Mouse (Mus musculus) liver, embryonic 14.5 days (tissue): ENCODE measurements around the gene Dmrtc2. TPM values are rescaled to one million over a fixed set of nuclear protein-coding genes. Genes with fewer than 3 reads are reported as not detected.

Source experiments
- ATAC-seq: fragments of 200-750 bp; cut with Nextera tagmentation; 2 replicates; pipeline ENCODE4 v1.8.0; 2017; ENCODE audit warnings: moderate number of reproducible peaks, mild to moderate bottlenecking, moderate library complexity; ENCODE audit not compliant: insufficient read depth
- DNase-seq, 3 experiments: peaks; one replicate each; pipeline ENCODE4 v3.0.0-alpha.2; 2012 to 2013; ENCODE audit warnings: low read depth in 3 of 3, low spot score in 3 of 3
- H3K27ac ChIP-seq: fragments of 300-500 bp; sonication (generic); 2 replicates; pipeline ENCODE4 v1.5.1; 2014; ENCODE audit warnings: moderate library complexity, mild to moderate bottlenecking, control low read depth, inconsistent platforms
- H3K27me3 ChIP-seq: fragments of 300-500 bp; sonication (generic); 2 replicates; pipeline ENCODE4 v1.6.1; 2014; ENCODE audit warnings: mild to moderate bottlenecking, low read length, moderate library complexity; ENCODE audit not compliant: control insufficient read depth, insufficient read depth
- H3K36me3 ChIP-seq: fragments of 300-500 bp; sonication (generic); replicated peaks from 2 replicates; pipeline ENCODE4 v1.6.1; 2014; ENCODE audit warnings: low read depth; ENCODE audit not compliant: control insufficient read depth, insufficient read depth
- H3K4me1 ChIP-seq, 2 experiments: fragments of 200-500 bp in 1 of 2; fragments of 300-500 bp in 1 of 2; sonication (generic) in 1 of 2; replicated peaks; 2 replicates each; pipeline ENCODE4 v1.6.1; 2012 to 2014; ENCODE audit warnings: antibody characterized with exemption in 1 of 2, inconsistent platforms in 1 of 2, low read length in 1 of 2; ENCODE audit not compliant: control insufficient read depth in 2 of 2, insufficient read depth in 2 of 2
- H3K4me2 ChIP-seq: fragments of 300-500 bp; sonication (generic); 2 replicates; pipeline ENCODE4 v1.6.1; 2014; ENCODE audit warnings: low read depth, mild to moderate bottlenecking, control low read depth, moderate library complexity
- H3K4me3 ChIP-seq, 2 experiments: fragments of 200-500 bp in 1 of 2; fragments of 300-500 bp in 1 of 2; sonication (generic) in 1 of 2; 2 replicates each; pipeline ENCODE4 v1.5.1; 2012 to 2014; ENCODE audit warnings: low read depth in 2 of 2, low read length in 2 of 2, mild to moderate bottlenecking in 2 of 2, control low read depth in 1 of 2, inconsistent platforms in 1 of 2, moderate library complexity in 1 of 2; ENCODE audit not compliant: insufficient read depth in 1 of 2
- H3K9ac ChIP-seq: fragments of 300-500 bp; sonication (generic); replicated peaks from 2 replicates; pipeline ENCODE4 v1.6.1; 2014; ENCODE audit warnings: mild to moderate bottlenecking, control low read depth, moderate library complexity
- H3K9me3 ChIP-seq: fragments of 300-500 bp; sonication (generic); 2 replicates; pipeline ENCODE4 v1.6.1; 2016; ENCODE audit warnings: low read length, mixed read lengths; ENCODE audit not compliant: control insufficient read depth
- CTCF ChIP-seq: IDR thresholded peaks from 2 replicates; pipeline ENCODE4 v1.5.1; 2016; ENCODE audit warnings: antibody characterized with exemption, low read depth, control low read depth
- EP300 ChIP-seq: IDR thresholded peaks from 2 replicates; pipeline ENCODE4 v1.6.1; 2016; ENCODE audit warnings: antibody characterized with exemption, low read depth
- WGBS: fragments of 180-500 bp; shearing (Covaris S2); extraction: QIAGEN DNeasy Blood & Tissue Kit; methylation state at CpG from one replicate; pipeline ENCODE4 v1.1.7; 2014; ENCODE audit not compliant: insufficient replicate concordance; 5-methylcytosine and 5-hydroxymethylcytosine counted together
- polyA plus RNA-seq, 2 experiments: library from polyadenylated mRNA; depleted of rRNA in 1 of 2; stranded (reverse) in 1 of 2; unstranded in 1 of 2; fragments of >200 nt; fragmentation: Nextera tagmentation in 1 of 2; extraction: Ambion mirVana in 1 of 2; gene quantifications; 2 replicates each; pipeline versions ENCODE4 v1.2.1 to v1.2.3; 2012 to 2014

Dmrtc2 gene
- polyA plus RNA-seq, 2 experiments: not detected

GRCm38 (mm10) chr7:24901842-24902241 lies 32.0 kb downstream of the Dmrtc2 start:
- peak overlapping the region; percentile 80 for H3K9ac ChIP-seq
- 3% methylated on average over 1 of the region's 1 CpGs for WGBS
- TF ChIP-seq EP300: no peak
- no peak for TF ChIP-seq CTCF

DNA sequence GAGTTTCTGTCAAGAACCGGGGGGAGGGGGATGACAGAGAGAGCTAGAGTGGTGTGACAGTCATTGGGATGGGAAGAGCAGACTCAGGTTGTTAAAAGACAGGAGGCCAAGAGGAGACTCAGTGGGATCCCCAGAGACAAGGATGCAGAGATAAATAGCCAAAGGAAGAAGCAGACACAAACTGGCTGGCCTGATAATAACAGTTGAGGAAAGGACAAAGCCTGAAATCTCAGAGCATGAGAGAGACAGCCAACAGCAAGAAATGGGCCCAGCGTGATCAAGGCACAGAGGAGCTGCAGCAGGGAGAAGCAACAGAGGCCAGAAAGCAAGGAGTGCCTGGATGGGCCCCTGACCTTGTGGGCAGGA lies 32.4 kb downstream of the Dmrtc2 start:
- Histone ChIP-seq H3K9ac (peak overlapping the region; percentile 80), H3K9me3 (no peaks in the 10 kb centered on the region), H3K4me2 (peak overlapping the region; percentile 87), H3K4me3 (peak overlapping the region; percentile 74 to 81; a peak in 3 of 4 replicates), H3K4me1 (peaks cover 23 to 39% of the 10 kb centered on the region in 2 experiments), H3K36me3 (no peaks in the 10 kb centered on the region), H3K27me3 (no peaks in the 10 kb centered on the region), H3K27ac (peak overlapping the region; percentile 91)
- TF ChIP-seq CTCF (no peak), EP300 (no peak)
- 14% methylated on average over 2 of the region's 2 CpGs for WGBS
- ATAC-seq: no peak
- DNase-seq: no peak

More at GRCm38 (mm10) chr7:24901842-24902241, 32.0 kb downstream of the Dmrtc2 start:
- H3K27ac ChIP-seq: peak overlapping the region; percentile 91
- H3K4me1 ChIP-seq: peaks cover 21 to 34% of the 10 kb centered on the region in 2 experiments
- no peaks in the 10 kb centered on the region for H3K9me3 ChIP-seq
- H3K4me3 ChIP-seq: no peak overlapping the region
- H3K36me3 ChIP-seq: no peaks in the 10 kb centered on the region
- ATAC-seq (no peak), DNase-seq (no peak)
- no peaks in the 10 kb centered on the region for H3K27me3 ChIP-seq
- H3K4me2 ChIP-seq: peak overlapping the region; percentile 87

DNA sequence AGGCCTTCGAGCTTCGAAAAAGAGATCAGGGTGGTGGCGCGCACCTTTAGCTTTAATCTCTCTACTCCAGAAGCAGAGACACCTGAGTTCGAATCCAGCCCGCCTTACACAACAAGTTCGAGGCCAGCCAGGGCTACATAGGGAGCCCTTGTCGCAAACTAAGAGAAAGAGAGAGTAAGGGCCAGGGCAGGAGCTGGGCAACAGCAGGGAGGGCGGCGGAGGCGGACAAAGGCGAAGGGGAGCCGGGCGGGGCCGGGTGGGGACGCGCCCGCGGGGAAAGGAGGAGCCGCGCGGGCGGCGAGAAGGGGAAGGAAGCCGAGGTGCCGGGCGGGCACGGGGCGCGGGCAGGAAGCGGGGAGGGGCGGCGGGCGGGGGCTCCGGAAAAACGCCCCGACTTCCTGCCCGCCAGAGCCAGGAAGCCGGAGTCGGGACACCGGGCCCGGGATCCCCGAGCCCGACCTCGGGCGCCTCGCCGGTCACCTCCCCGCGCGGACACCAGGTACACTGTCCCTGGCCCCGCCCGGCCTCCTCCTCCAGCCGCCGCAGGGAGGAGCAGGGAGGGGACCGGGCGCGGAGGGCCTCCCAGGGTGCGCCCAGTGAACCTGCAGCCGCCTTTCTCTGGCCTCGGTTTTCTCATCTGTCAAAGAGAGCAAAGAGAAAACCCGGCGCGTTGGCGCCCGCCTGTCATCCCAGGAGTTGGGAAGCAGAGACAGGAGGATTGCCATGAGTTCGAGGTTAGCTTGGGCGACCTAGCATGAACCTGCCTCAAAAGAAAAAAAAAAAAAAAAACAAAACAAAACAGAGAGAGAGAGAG lies 33.0 kb downstream of the Dmrtc2 start, which contains the start of gene Arhgef1:
Arhgef1 (plus strand) TSS at position 283 of the 814 bp plus-strand sequence.
- H3K36me3 ChIP-seq: no peaks in the 10 kb centered on the region
- H3K9me3 ChIP-seq: no peaks in the 10 kb centered on the region
- WGBS: 2% methylated on average over 65 of the region's 68 CpGs
- H3K9ac ChIP-seq: peak within 1 kb of the TSS; percentile 80
- H3K4me3 ChIP-seq: peak within 1 kb of the TSS; percentile 74 to 81
- peak within 1 kb of the TSS; percentile 87 for H3K4me2 ChIP-seq
- peak; percentile 62 for ATAC-seq
- TF ChIP-seq EP300: no peak
- no peak for TF ChIP-seq CTCF
- peak; percentile 52 to 66 (median 56) for DNase-seq
- no peaks in the 10 kb centered on the region for H3K27me3 ChIP-seq
- H3K27ac ChIP-seq: peak within 1 kb of the TSS; percentile 91
- peaks cover 23 to 39% of the 10 kb centered on the region in 2 experiments for H3K4me1 ChIP-seq

DNA sequence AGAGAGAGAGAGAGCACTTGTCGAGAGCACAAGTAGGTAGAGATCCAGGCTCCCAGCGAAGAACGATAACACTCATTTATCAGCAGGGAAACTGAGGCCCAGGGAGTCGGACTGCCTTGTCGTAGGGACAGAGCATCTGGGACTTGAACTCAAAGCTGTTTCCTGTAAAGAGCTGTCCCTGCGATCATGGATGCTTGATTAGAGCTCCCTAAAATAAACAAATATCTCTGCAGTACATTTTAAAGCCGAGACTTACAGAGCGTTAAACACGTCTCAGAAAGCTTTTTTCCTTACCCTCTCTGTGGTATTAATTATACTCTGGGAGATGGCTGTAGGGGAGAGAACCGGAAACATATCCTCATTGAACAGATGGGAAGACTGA lies 33.6 kb downstream of the Dmrtc2 start:
- H3K4me1 ChIP-seq: peaks cover 23 to 39% of the 10 kb centered on the region in 2 experiments
- TF ChIP-seq CTCF (no peak), EP300 (no peak)

DNA sequence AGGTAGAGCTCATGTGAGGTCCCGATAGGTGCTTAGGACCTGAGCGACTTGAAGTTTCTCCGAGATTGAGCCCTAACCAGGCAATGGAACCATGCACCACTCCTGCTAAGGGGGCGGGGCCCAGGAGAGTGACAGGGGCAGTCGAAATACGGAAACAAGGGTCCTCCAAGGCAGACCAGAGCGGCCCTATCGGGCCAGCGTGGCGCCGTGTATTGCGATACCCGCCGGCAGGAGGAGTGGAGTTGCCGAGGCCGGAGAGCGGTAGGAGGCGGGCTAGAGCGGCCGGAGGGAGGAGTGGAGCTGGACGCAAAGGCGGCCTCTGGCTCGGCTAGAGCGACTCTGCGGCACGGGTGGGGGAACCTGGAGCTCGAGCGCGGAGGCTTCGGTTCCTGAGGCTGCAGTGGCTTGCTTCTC lies 34.2 kb downstream of the Dmrtc2 start:
- TF ChIP-seq EP300: no peak
- peak; percentile 90 for TF ChIP-seq CTCF
- ATAC-seq: peak; percentile 93
- peak; percentile 97 for DNase-seq
- Histone ChIP-seq H3K4me1 (peaks cover 23 to 39% of the 10 kb centered on the region in 2 experiments), H3K9me3 (no peaks in the 10 kb centered on the region), H3K27ac (peak overlapping the region; percentile 91), H3K36me3 (no peaks in the 10 kb centered on the region), H3K4me2 (peak overlapping the region; percentile 87), H3K9ac (peak overlapping the region; percentile 87), H3K27me3 (no peaks in the 10 kb centered on the region), H3K4me3 (peak overlapping the region; percentile 74 to 87)
- under 1% methylated on average over 30 of the region's 30 CpGs for WGBS

More for the DNA sequence above, 33.6 kb downstream of the Dmrtc2 start:
- H3K9me3 ChIP-seq: no peaks in the 10 kb centered on the region
- H3K4me2 ChIP-seq: peak overlapping the region; percentile 87
- H3K4me3 ChIP-seq: peak overlapping the region; percentile 74 to 81
- WGBS: 7% methylated on average over 10 of the region's 10 CpGs
- H3K36me3 ChIP-seq: no peaks in the 10 kb centered on the region
- DNase-seq (no peak), ATAC-seq (no peak)
- H3K9ac ChIP-seq: peak overlapping the region; percentile 80
- no peaks in the 10 kb centered on the region for H3K27me3 ChIP-seq
- H3K27ac ChIP-seq: peak overlapping the region; percentile 91
